Mouse (Mus musculus): ENCODE results near the gene Ptpn3. TPM values are rescaled to one million over a fixed set of nuclear protein-coding genes. Genes with fewer than 3 reads are reported as not detected.
"Not testable (repeated sequence)": the region's sequence is repeated elsewhere in the genome, so short reads cannot be mapped to it uniquely, and the experiment has no call there.

Gene Ptpn3
- polyA plus RNA-seq, 1 experiment from 2014 or later = 3.3 TPM

- not testable (repeated sequence) for H3K9me3 ChIP-seq (ENCODE audit: control insufficient read depth, low read length); H3K36me3 ChIP-seq (ENCODE audit: control insufficient read depth, insufficient read depth, low read length); H3K4me3 ChIP-seq (ENCODE audit: control insufficient read depth in 1 of 2, insufficient read depth in 1 of 2, low read depth in 1 of 2, low read length in 2 of 2); H3K27me3 ChIP-seq (ENCODE audit: control insufficient read depth, insufficient read depth, low read length); H3K4me2 ChIP-seq (ENCODE audit: low read length); H3K9ac ChIP-seq (ENCODE audit: low read length); ATAC-seq (ENCODE audit: insufficient number of reproducible peaks, insufficient read depth, low FRiP score, low read depth); H3K27ac ChIP-seq (replicated peaks in 1 of 2; ENCODE audit: control insufficient read depth in 1 of 2, insufficient read depth in 1 of 2, low read depth in 2 of 2, low read length in 2 of 2)
- whole genome bisulfite sequencing = 88% methylated on average over 5 of the region's 5 CpGs
- H3K4me1 ChIP-seq (ENCODE audit: control insufficient read depth in 2 of 2, insufficient read depth in 2 of 2, low read length in 2 of 2) = peaks cover 13 to 14% of the 10 kb centered on the region in 2 experiments
These were observed 31.1 kb downstream of the Ptpn3 start for GRCm38 (mm10) chr4:57270489-57270888.

GRCm38 (mm10) chr4:57269344-57269743 is 32.3 kb downstream of the Ptpn3 start:
- Histone ChIP-seq H3K9me3 (ENCODE audit: control insufficient read depth, low read length) (no peaks in the 10 kb centered on the region), H3K4me3 (ENCODE audit: control insufficient read depth in 1 of 2, insufficient read depth in 1 of 2, low read depth in 1 of 2, low read length in 2 of 2) (no peak overlapping the region), H3K4me1 (ENCODE audit: control insufficient read depth in 2 of 2, insufficient read depth in 2 of 2, low read length in 2 of 2) (peaks cover 17 to 18% of the 10 kb centered on the region in 2 experiments), H3K27ac (replicated peaks in 1 of 2; ENCODE audit: control insufficient read depth in 1 of 2, insufficient read depth in 1 of 2, low read depth in 2 of 2, low read length in 2 of 2) (no peak overlapping the region), H3K36me3 (ENCODE audit: control insufficient read depth, insufficient read depth, low read length) (no peaks in the 10 kb centered on the region), H3K9ac (ENCODE audit: low read length) (no peak overlapping the region), H3K27me3 (ENCODE audit: control insufficient read depth, insufficient read depth, low read length) (no peaks in the 10 kb centered on the region), H3K4me2 (ENCODE audit: low read length) (no peak overlapping the region)
- WGBS = 77% methylated on average over 10 of the region's 10 CpGs
- no peak for ATAC-seq (ENCODE audit: insufficient number of reproducible peaks, insufficient read depth, low FRiP score, low read depth)

DNA sequence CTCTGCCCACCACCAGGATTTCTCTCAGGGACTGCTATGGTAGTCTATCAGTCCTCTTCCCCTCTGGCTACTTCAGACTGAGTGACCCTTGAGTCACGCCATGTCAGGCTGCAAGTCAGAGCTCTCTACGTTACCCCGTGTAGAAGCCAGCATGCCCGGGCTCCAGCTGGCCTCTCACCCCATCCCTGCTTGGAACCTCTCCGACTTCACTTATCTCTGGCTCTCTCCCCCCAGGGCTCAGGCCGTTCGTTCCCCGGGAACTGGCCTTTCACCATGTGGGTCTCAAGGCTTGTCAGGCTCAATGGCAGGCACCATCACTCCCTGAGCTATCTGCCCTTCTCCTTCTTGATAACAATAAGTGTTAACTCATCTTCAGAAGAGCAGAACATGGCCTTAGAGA is 33.3 kb downstream of the Ptpn3 start:
- 29% methylated on average over 8 of the region's 8 CpGs for WGBS
- peaks cover 17 to 18% of the 10 kb centered on the region in 2 experiments for H3K4me1 ChIP-seq (ENCODE audit: control insufficient read depth in 2 of 2, insufficient read depth in 2 of 2, low read length in 2 of 2)

GRCm38 (mm10) chr4:57266389-57266788 is 35.2 kb downstream of the Ptpn3 start:
- 32% methylated on average over 9 of the region's 9 CpGs for WGBS

More for the DNA sequence above, 33.3 kb downstream of the Ptpn3 start:
- Histone ChIP-seq H3K9ac (ENCODE audit: low read length) (no peak overlapping the region), H3K27me3 (ENCODE audit: control insufficient read depth, insufficient read depth, low read length) (no peaks in the 10 kb centered on the region), H3K9me3 (ENCODE audit: control insufficient read depth, low read length) (no peaks in the 10 kb centered on the region), H3K27ac (replicated peaks in 1 of 2; ENCODE audit: control insufficient read depth in 1 of 2, insufficient read depth in 1 of 2, low read depth in 2 of 2, low read length in 2 of 2) (no peak overlapping the region), H3K4me3 (ENCODE audit: control insufficient read depth in 1 of 2, insufficient read depth in 1 of 2, low read depth in 1 of 2, low read length in 2 of 2) (no peak overlapping the region), H3K4me2 (ENCODE audit: low read length) (no peak overlapping the region), H3K36me3 (ENCODE audit: control insufficient read depth, insufficient read depth, low read length) (no peaks in the 10 kb centered on the region)
- no peak for ATAC-seq (ENCODE audit: insufficient number of reproducible peaks, insufficient read depth, low FRiP score, low read depth)

GRCm38 (mm10) chr4:57263695-57264094 is 37.9 kb downstream of the Ptpn3 start:
- H3K4me2 ChIP-seq (ENCODE audit: low read length) = no peak overlapping the region
- H3K27me3 ChIP-seq (ENCODE audit: control insufficient read depth, insufficient read depth, low read length) = no peaks in the 10 kb centered on the region
- H3K4me3 ChIP-seq (ENCODE audit: control insufficient read depth in 1 of 2, insufficient read depth in 1 of 2, low read depth in 1 of 2, low read length in 2 of 2) = no peak overlapping the region
- no peaks in the 10 kb centered on the region for H3K9me3 ChIP-seq (ENCODE audit: control insufficient read depth, low read length)
- WGBS = 79% methylated on average over 7 of the region's 7 CpGs
- no peak overlapping the region for H3K27ac ChIP-seq (replicated peaks in 1 of 2; ENCODE audit: control insufficient read depth in 1 of 2, insufficient read depth in 1 of 2, low read depth in 2 of 2, low read length in 2 of 2)
- no peak overlapping the region for H3K9ac ChIP-seq (ENCODE audit: low read length)
- no peak for ATAC-seq (ENCODE audit: insufficient number of reproducible peaks, insufficient read depth, low FRiP score, low read depth)
- peaks cover 17 to 18% of the 10 kb centered on the region in 2 experiments for H3K4me1 ChIP-seq (ENCODE audit: control insufficient read depth in 2 of 2, insufficient read depth in 2 of 2, low read length in 2 of 2)
- H3K36me3 ChIP-seq (ENCODE audit: control insufficient read depth, insufficient read depth, low read length) = no peaks in the 10 kb centered on the region

More at GRCm38 (mm10) chr4:57266389-57266788, 35.2 kb downstream of the Ptpn3 start:
- Histone ChIP-seq H3K4me3 (ENCODE audit: control insufficient read depth in 1 of 2, insufficient read depth in 1 of 2, low read depth in 1 of 2, low read length in 2 of 2) (no peak overlapping the region), H3K27ac (replicated peaks in 1 of 2; ENCODE audit: control insufficient read depth in 1 of 2, insufficient read depth in 1 of 2, low read depth in 2 of 2, low read length in 2 of 2) (peak overlapping the region; percentile 5 to 6; a peak in 3 of 4 replicates), H3K4me2 (ENCODE audit: low read length) (no peak overlapping the region), H3K4me1 (ENCODE audit: control insufficient read depth in 2 of 2, insufficient read depth in 2 of 2, low read length in 2 of 2) (peaks cover 17 to 18% of the 10 kb centered on the region in 2 experiments), H3K36me3 (ENCODE audit: control insufficient read depth, insufficient read depth, low read length) (no peaks in the 10 kb centered on the region), H3K9ac (ENCODE audit: low read length) (no peak overlapping the region), H3K9me3 (ENCODE audit: control insufficient read depth, low read length) (no peaks in the 10 kb centered on the region), H3K27me3 (ENCODE audit: control insufficient read depth, insufficient read depth, low read length) (no peaks in the 10 kb centered on the region)
- ATAC-seq (ENCODE audit: insufficient number of reproducible peaks, insufficient read depth, low FRiP score, low read depth) = peak; percentile 18; the same call in 1 of the 2 replicates

GRCm38 (mm10) chr4:57263061-57263685 is 38.5 kb downstream of the Ptpn3 start:
- H3K4me2 ChIP-seq (ENCODE audit: low read length) = no peak overlapping the region
- no peaks in the 10 kb centered on the region for H3K36me3 ChIP-seq (ENCODE audit: control insufficient read depth, insufficient read depth, low read length)
- H3K4me3 ChIP-seq (ENCODE audit: control insufficient read depth in 1 of 2, insufficient read depth in 1 of 2, low read depth in 1 of 2, low read length in 2 of 2) = no peak overlapping the region
- no peak for ATAC-seq (ENCODE audit: insufficient number of reproducible peaks, insufficient read depth, low FRiP score, low read depth)
- H3K9me3 ChIP-seq (ENCODE audit: control insufficient read depth, low read length) = no peaks in the 10 kb centered on the region
- H3K4me1 ChIP-seq (ENCODE audit: control insufficient read depth in 2 of 2, insufficient read depth in 2 of 2, low read length in 2 of 2) = peaks cover 16 to 18% of the 10 kb centered on the region in 2 experiments
- H3K27me3 ChIP-seq (ENCODE audit: control insufficient read depth, insufficient read depth, low read length) = no peaks in the 10 kb centered on the region
- WGBS = 78% methylated on average over 8 of the region's 8 CpGs
- H3K9ac ChIP-seq (ENCODE audit: low read length) = no peak overlapping the region
- no peak overlapping the region for H3K27ac ChIP-seq (replicated peaks in 1 of 2; ENCODE audit: control insufficient read depth in 1 of 2, insufficient read depth in 1 of 2, low read depth in 2 of 2, low read length in 2 of 2)

DNA sequence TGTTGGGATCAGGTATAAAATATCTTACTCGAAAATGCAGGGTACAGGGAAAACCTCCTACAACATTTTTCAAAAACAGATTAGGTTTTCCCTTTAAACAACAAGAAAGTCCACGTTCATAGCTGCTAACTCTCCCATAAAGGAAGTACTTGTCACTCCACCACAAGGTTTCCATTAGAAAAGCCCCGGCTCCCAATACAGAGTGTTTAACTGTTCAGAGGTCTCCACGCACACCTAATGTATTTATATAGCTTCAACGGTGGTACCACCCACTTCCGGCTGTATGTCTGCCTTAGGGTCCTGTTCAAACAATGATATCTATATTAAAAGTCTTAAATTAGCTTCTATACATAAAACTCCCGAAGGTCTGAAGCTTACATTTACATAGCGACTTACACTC is 39.2 kb downstream of the Ptpn3 start:
- H3K4me2 ChIP-seq (ENCODE audit: low read length) = no peak overlapping the region
- no peaks in the 10 kb centered on the region for H3K9me3 ChIP-seq (ENCODE audit: control insufficient read depth, low read length)
- no peaks in the 10 kb centered on the region for H3K27me3 ChIP-seq (ENCODE audit: control insufficient read depth, insufficient read depth, low read length)
- no peak overlapping the region for H3K27ac ChIP-seq (replicated peaks in 1 of 2; ENCODE audit: control insufficient read depth in 1 of 2, insufficient read depth in 1 of 2, low read depth in 2 of 2, low read length in 2 of 2)
- H3K9ac ChIP-seq (ENCODE audit: low read length) = no peak overlapping the region
- no peaks in the 10 kb centered on the region for H3K36me3 ChIP-seq (ENCODE audit: control insufficient read depth, insufficient read depth, low read length)
- no peak overlapping the region for H3K4me3 ChIP-seq (ENCODE audit: control insufficient read depth in 1 of 2, insufficient read depth in 1 of 2, low read depth in 1 of 2, low read length in 2 of 2)
- no peak for ATAC-seq (ENCODE audit: insufficient number of reproducible peaks, insufficient read depth, low FRiP score, low read depth)
- WGBS = 73% methylated on average over 8 of the region's 8 CpGs
- peaks cover 15 to 18% of the 10 kb centered on the region in 2 experiments for H3K4me1 ChIP-seq (ENCODE audit: control insufficient read depth in 2 of 2, insufficient read depth in 2 of 2, low read length in 2 of 2)

DNA sequence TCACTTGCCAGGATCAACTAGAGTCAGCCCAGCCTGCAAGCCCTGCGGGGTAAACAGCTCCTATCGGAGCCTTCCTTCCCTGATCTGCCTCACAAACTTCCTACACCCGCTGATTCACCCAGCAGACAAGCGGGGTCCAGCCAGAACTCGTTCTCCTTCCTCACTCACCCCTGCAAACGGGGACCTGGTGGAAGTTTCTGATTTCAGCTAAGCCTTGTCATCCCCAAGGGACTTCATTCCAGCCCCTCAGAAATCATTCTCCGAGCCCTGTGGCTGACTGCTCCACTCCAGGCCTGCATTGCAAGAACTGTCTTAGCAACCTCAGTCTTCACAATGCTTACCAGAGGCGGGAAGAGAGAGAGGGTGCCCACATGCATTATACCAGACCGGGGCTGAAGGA is 39.8 kb downstream of the Ptpn3 start:
- H3K4me3 ChIP-seq (ENCODE audit: control insufficient read depth in 1 of 2, insufficient read depth in 1 of 2, low read depth in 1 of 2, low read length in 2 of 2) = no peak overlapping the region
- no peak overlapping the region for H3K9ac ChIP-seq (ENCODE audit: low read length)
- H3K4me1 ChIP-seq (ENCODE audit: control insufficient read depth in 2 of 2, insufficient read depth in 2 of 2, low read length in 2 of 2) = peaks cover 15 to 18% of the 10 kb centered on the region in 2 experiments
- 65% methylated on average over 9 of the region's 9 CpGs for WGBS
- no peak for ATAC-seq (ENCODE audit: insufficient number of reproducible peaks, insufficient read depth, low FRiP score, low read depth)
- H3K27ac ChIP-seq (replicated peaks in 1 of 2; ENCODE audit: control insufficient read depth in 1 of 2, insufficient read depth in 1 of 2, low read depth in 2 of 2, low read length in 2 of 2) = no peak overlapping the region
- no peaks in the 10 kb centered on the region for H3K9me3 ChIP-seq (ENCODE audit: control insufficient read depth, low read length)
- no peak overlapping the region for H3K4me2 ChIP-seq (ENCODE audit: low read length)
- H3K27me3 ChIP-seq (ENCODE audit: control insufficient read depth, insufficient read depth, low read length) = no peaks in the 10 kb centered on the region
- H3K36me3 ChIP-seq (ENCODE audit: control insufficient read depth, insufficient read depth, low read length) = no peaks in the 10 kb centered on the region

Data from heart, embryonic 14.5 days (tissue).